Mouse (Mus musculus) G1E (cell line): Measurements from ENCODE around the gene Pdia2.
"Not testable (repeated sequence)": the region's sequence is repeated elsewhere in the genome, so short reads cannot be mapped to it uniquely, and the experiment has no call there.

ENCODE experiments used
- CTCF ChIP-seq: IDR thresholded peaks from 2 replicates; pipeline ENCODE4 v1.5.1; 2012; ENCODE audit warnings: low read depth, low read length, inconsistent platforms, mixed read lengths
- GATA1 ChIP-seq: IDR thresholded peaks from 2 replicates; pipeline ENCODE4 v1.6.1; 2012; ENCODE audit warnings: borderline replicate concordance, low read length, inconsistent platforms, mixed read lengths
- TAL1 ChIP-seq: conservative IDR thresholded peaks from 2 replicates; pipeline ENCODE4 v1.6.1; 2012; ENCODE audit warnings: low read depth, low read length, inconsistent platforms, mixed read lengths

- not testable (repeated sequence) for TF ChIP-seq CTCF, TAL1, GATA1
Measured at GRCm38 (mm10) chr17:26191486-26191885, 7.4 kb downstream of the Pdia2 start.
